Mouse (Mus musculus) duodenum, adult 2 months (tissue): ENCODE data around the gene Slc5a9. TPM values are rescaled to one million over a fixed set of nuclear protein-coding genes. Genes with fewer than 3 reads are reported as not detected.

Source experiments
- polyA plus RNA-seq: library from polyadenylated mRNA; depleted of rRNA; stranded (reverse); fragments of >200 nt; gene quantifications from 2 replicates; pipeline ENCODE4 v1.2.3, GENCODE M21; 2012; ENCODE audit warnings: low replicate concordance; rRNA removed

Slc5a9 gene
- polyA plus RNA-seq, result 12.9 and 25.9 TPM in 2 replicates

GRCm38 (mm10) chr4:111902775-111903174 lies at the start of gene Slc5a9:
Gene Slc5a9 (minus strand): TSS chr4:111902918.

GRCm38 (mm10) chr4:111919092-111919491 lies 16.4 kb upstream of the Slc5a9 start, which contains the start of gene Skint8:
Gene Skint8 (plus strand): TSS chr4:111919392.

Other genes with a start within 250 kb of the Slc5a9 start
- 7.8 and 11.5 TPM in 2 replicates for gene Spata6, start 182.9 kb downstream of the Slc5a9 start, polyA plus RNA-seq
- not detected in 2 replicates for gene Skint8, start 16.5 kb upstream of the Slc5a9 start, polyA plus RNA-seq
- gene Skint7, start 70.0 kb upstream of the Slc5a9 start, polyA plus RNA-seq, result not detected in 2 replicates
- gene Skint1, start 103.4 kb upstream of the Slc5a9 start, polyA plus RNA-seq, result not detected in 2 replicates
- gene Skint4, start 169.1 kb upstream of the Slc5a9 start, polyA plus RNA-seq, result not detected in 2 replicates